Mouse (Mus musculus) limb, embryonic 11.5 days (tissue): ENCODE data around the gene Bax. TPM values are rescaled to one million over a fixed set of nuclear protein-coding genes. Genes with fewer than 3 reads are reported as not detected.

Experiments
- ATAC-seq: fragments of 200-750 bp; cut with Nextera tagmentation; 2 replicates; pipeline ENCODE4 v1.8.0; 2017; ENCODE audit warnings: low read depth; ENCODE audit not compliant: insufficient number of reproducible peaks, low FRiP score, low TSS enrichment
- DNase-seq: peaks from one replicate; pipeline ENCODE4 v3.0.0-alpha.2; 2015; ENCODE audit warnings: low spot score
- H3K27ac ChIP-seq: fragments of 300-500 bp; sonication (generic); replicated peaks from 2 replicates; pipeline ENCODE4 v1.5.1; 2014; ENCODE audit warnings: low read depth, mild to moderate bottlenecking, low read length
- H3K27me3 ChIP-seq: fragments of 300-500 bp; sonication (generic); 2 replicates; pipeline ENCODE4 v1.6.1; 2014; ENCODE audit warnings: mild to moderate bottlenecking, low read length, mixed read lengths; ENCODE audit not compliant: control insufficient read depth, insufficient read depth
- H3K36me3 ChIP-seq: fragments of 300-500 bp; sonication (generic); 2 replicates; pipeline ENCODE4 v1.6.1; 2014; ENCODE audit warnings: mild to moderate bottlenecking, low read length, moderate library complexity, mixed read lengths; ENCODE audit not compliant: control insufficient read depth, insufficient read depth
- H3K4me1 ChIP-seq: fragments of 300-500 bp; sonication (generic); 2 replicates; pipeline ENCODE4 v1.6.1; 2014; ENCODE audit warnings: low read length, mixed read lengths; ENCODE audit not compliant: control insufficient read depth, insufficient read depth
- H3K4me2 ChIP-seq: fragments of 300-500 bp; sonication (generic); 2 replicates; pipeline ENCODE4 v1.6.1; 2014; ENCODE audit warnings: low read depth, mild to moderate bottlenecking, moderate library complexity; ENCODE audit not compliant: severe bottlenecking
- H3K4me3 ChIP-seq: fragments of 300-500 bp; sonication (generic); 2 replicates; pipeline ENCODE4 v1.5.1; 2014; ENCODE audit warnings: low read depth, low read length
- H3K9ac ChIP-seq: fragments of 300-500 bp; sonication (generic); 2 replicates; pipeline ENCODE4 v1.6.1; 2014; ENCODE audit warnings: mild to moderate bottlenecking, low read length
- H3K9me3 ChIP-seq: fragments of 300-500 bp; sonication (generic); 2 replicates; pipeline ENCODE4 v1.6.1; 2016; ENCODE audit warnings: low read length; ENCODE audit not compliant: control insufficient read depth
- WGBS: fragments of 180-500 bp; shearing (Covaris S2); extraction: QIAGEN DNeasy Blood & Tissue Kit; methylation state at CpG from one replicate; pipeline ENCODE4 v1.1.7; 2014; 5-methylcytosine and 5-hydroxymethylcytosine counted together
- polyA plus RNA-seq: library from polyadenylated mRNA; unstranded; fragments of >200 nt; fragmentation: Nextera tagmentation; extraction: Ambion mirVana; gene quantifications from 2 replicates; pipeline ENCODE4 v1.2.1, GENCODE M21; 2014

Gene Bax
- polyA plus RNA-seq, 1 experiment from 2014 or later: 186 TPM

- no peak overlapping the region for H3K9ac ChIP-seq
- no peaks in the 10 kb centered on the region for H3K9me3 ChIP-seq
- no peak overlapping the region for H3K27ac ChIP-seq
- no peak overlapping the region for H3K4me3 ChIP-seq
- H3K27me3 ChIP-seq: no peaks in the 10 kb centered on the region
- ATAC-seq: no peak
- 95% methylated on average over 6 of the region's 6 CpGs for WGBS
- H3K36me3 ChIP-seq: peaks cover 22% of the 10 kb centered on the region
- no peak for DNase-seq
- no peaks in the 10 kb centered on the region for H3K4me1 ChIP-seq
- H3K4me2 ChIP-seq: no peak overlapping the region
These were observed 31.7 kb upstream of the Bax start for GRCm38 (mm10) chr7:45498427-45498826.

GRCm38 (mm10) chr7:45494548-45494947 lies 27.9 kb upstream of the Bax start:
- Histone ChIP-seq H3K27ac (no peak overlapping the region), H3K9me3 (no peaks in the 10 kb centered on the region), H3K4me1 (peaks cover 5% of the 10 kb centered on the region; the same call in 1 of the 2 replicates), H3K9ac (no peak overlapping the region), H3K36me3 (peaks cover 19% of the 10 kb centered on the region), H3K4me2 (no peak overlapping the region), H3K27me3 (no peaks in the 10 kb centered on the region), H3K4me3 (no peak overlapping the region)
- ATAC-seq: no peak
- DNase-seq: no peak
- 88% methylated on average over 9 of the region's 9 CpGs for WGBS

GRCm38 (mm10) chr7:45492951-45493350 lies 26.3 kb upstream of the Bax start:
- Histone ChIP-seq H3K4me3 (no peak overlapping the region), H3K4me2 (no peak overlapping the region), H3K36me3 (peaks cover 17% of the 10 kb centered on the region), H3K9me3 (no peaks in the 10 kb centered on the region), H3K9ac (no peak overlapping the region), H3K4me1 (peaks cover 10% of the 10 kb centered on the region; the same call in 1 of the 2 replicates), H3K27me3 (no peaks in the 10 kb centered on the region), H3K27ac (no peak overlapping the region)
- ATAC-seq (no peak), DNase-seq (no peak)
- WGBS: 93% methylated on average over 5 of the region's 5 CpGs

- Histone ChIP-seq H3K27me3 (no peaks in the 10 kb centered on the region), H3K36me3 (peaks cover 17% of the 10 kb centered on the region), H3K4me3 (no peak overlapping the region), H3K9me3 (no peaks in the 10 kb centered on the region), H3K9ac (no peak overlapping the region), H3K4me1 (peaks cover 11% of the 10 kb centered on the region; the same call in 1 of the 2 replicates), H3K27ac (no peak overlapping the region), H3K4me2 (no peak overlapping the region)
- 95% methylated on average over 8 of the region's 8 CpGs for WGBS
- DNase-seq (no peak), ATAC-seq (no peak)
These were observed 25.6 kb upstream of the Bax start for GRCm38 (mm10) chr7:45492225-45492844.

- no peak overlapping the region for H3K4me3 ChIP-seq
- no peak overlapping the region for H3K27ac ChIP-seq
- no peak overlapping the region for H3K9ac ChIP-seq
- 25% methylated on average over 3 of the region's 3 CpGs for WGBS
- peaks cover 11% of the 10 kb centered on the region; the same call in 1 of the 2 replicates for H3K4me1 ChIP-seq
- peaks cover 17% of the 10 kb centered on the region for H3K36me3 ChIP-seq
- DNase-seq (no peak), ATAC-seq (no peak)
- no peaks in the 10 kb centered on the region for H3K9me3 ChIP-seq
- H3K27me3 ChIP-seq: no peaks in the 10 kb centered on the region
- H3K4me2 ChIP-seq: no peak overlapping the region
These were observed 24.6 kb upstream of the Bax start for GRCm38 (mm10) chr7:45491264-45491663.

GRCm38 (mm10) chr7:45490822-45491221 lies 24.1 kb upstream of the Bax start:
- ATAC-seq (0 out of 2 replicates have a peak, but pooled peaks have one; percentile 13), DNase-seq (peak; percentile 49)
- Histone ChIP-seq H3K4me2 (peak overlapping the region; percentile 24; the same call in 1 of the 2 replicates), H3K4me3 (no peak overlapping the region), H3K9ac (no peak overlapping the region), H3K27ac (no peak overlapping the region), H3K36me3 (peaks cover 14% of the 10 kb centered on the region), H3K27me3 (no peaks in the 10 kb centered on the region), H3K9me3 (no peaks in the 10 kb centered on the region), H3K4me1 (peaks cover 11% of the 10 kb centered on the region; the same call in 1 of the 2 replicates)
- 21% methylated on average over 9 of the region's 9 CpGs for WGBS

GRCm38 (mm10) chr7:45489578-45489977 lies 22.9 kb upstream of the Bax start:
- ATAC-seq (no peak), DNase-seq (no peak)
- no peak overlapping the region for H3K4me2 ChIP-seq
- no peaks in the 10 kb centered on the region for H3K27me3 ChIP-seq
- H3K9ac ChIP-seq: no peak overlapping the region
- H3K27ac ChIP-seq: no peak overlapping the region
- no peak overlapping the region for H3K4me3 ChIP-seq
- 71% methylated on average over 7 of the region's 7 CpGs for WGBS
- peaks cover 11% of the 10 kb centered on the region for H3K36me3 ChIP-seq
- H3K4me1 ChIP-seq: peaks cover 11% of the 10 kb centered on the region; the same call in 1 of the 2 replicates
- H3K9me3 ChIP-seq: no peaks in the 10 kb centered on the region

GRCm38 (mm10) chr7:45488293-45489204 lies 21.9 kb upstream of the Bax start, which contains the start of gene Dhdh:
Gene Dhdh (minus strand): TSS chr7:45488805.
- DNase-seq (peak; percentile 72), ATAC-seq (peak; percentile 48)
- Histone ChIP-seq H3K9me3 (no peaks in the 10 kb centered on the region), H3K27me3 (no peaks in the 10 kb centered on the region), H3K27ac (peak within 1 kb of the TSS; percentile 73; the same call in 1 of the 2 replicates), H3K36me3 (peaks cover 1% of the 10 kb centered on the region; the same call in 1 of the 2 replicates), H3K4me3 (peak within 1 kb of the TSS; percentile 41), H3K9ac (peak within 1 kb of the TSS; percentile 70), H3K4me1 (peaks cover 11% of the 10 kb centered on the region; the same call in 1 of the 2 replicates), H3K4me2 (peak within 1 kb of the TSS; percentile 57)
- WGBS: 8% methylated on average over 36 of the region's 38 CpGs
